8 mouse cellular contexts compared by ENCODE assay signal in the genomic region with DNA sequence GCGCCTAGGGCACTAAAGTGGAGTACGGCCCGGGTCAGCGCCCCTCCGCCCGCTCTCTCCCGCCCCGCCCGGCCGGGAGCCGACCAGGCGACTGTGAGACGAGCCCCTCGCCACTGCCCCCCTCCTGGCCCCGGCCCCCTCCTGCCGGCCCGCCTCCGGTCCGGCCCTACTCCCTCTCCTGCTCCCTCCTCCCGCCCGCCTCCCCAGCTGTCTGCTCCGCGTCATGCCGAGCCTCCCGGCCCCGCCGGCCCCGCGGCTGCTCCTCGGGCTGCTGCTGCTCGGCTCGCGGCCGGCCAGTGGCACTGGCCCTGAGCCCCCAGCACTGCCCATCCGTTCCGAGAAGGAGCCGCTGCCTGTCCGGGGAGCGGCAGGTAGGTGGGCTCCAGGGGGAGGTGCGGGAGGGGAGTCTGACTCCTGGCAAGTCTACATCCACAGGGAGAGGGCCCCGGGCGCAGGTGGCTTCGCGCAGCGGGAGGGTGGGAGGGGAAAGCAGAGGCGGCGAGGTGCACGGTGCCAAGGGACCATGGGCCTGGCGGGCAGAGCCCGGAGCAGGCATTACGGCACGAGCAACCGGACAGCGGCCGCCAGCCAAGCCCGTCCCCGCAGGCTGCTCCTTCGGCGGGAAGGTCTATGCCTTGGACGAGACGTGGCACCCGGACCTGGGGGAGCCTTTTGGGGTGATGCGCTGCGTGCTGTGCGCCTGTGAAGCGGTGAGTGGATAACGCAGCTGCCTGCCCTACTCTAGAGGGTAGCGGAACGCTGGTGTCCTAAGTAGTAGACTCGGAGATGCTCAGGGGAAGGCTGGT. TPM values are rescaled to one million over a fixed set of nuclear protein-coding genes. Genes with fewer than 3 reads are reported as not detected.
A peak's percentile ranks its signal among the peaks of the same experiment; 100 is the strongest.
DNase-seq lines count a peak whose midpoint lies in the region; ATAC-seq and TF ChIP-seq lines count a peak whose summit lies in the region.

A gene (plus strand): TSS at position 203 of the 806 bp plus-strand sequence.

- H3K79me2 ChIP-seq in C2C12 (ENCODE audit: control insufficient read depth, insufficient read depth): no peaks in the 10 kb centered on the region

- TF ChIP-seq CTCF in C2C12 (IDR thresholded peaks at IDR 0.05; ENCODE audit: control insufficient read depth, insufficient read depth, insufficient read length): no peak
- TF ChIP-seq CTCF in lung, embryonic 14.5 days (IDR thresholded peaks at IDR 0.05; ENCODE audit: low read depth): no peak

- peak within 1 kb of the TSS; percentile 14 for H3K4me3 ChIP-seq in C2C12 (ENCODE audit: insufficient read depth, poor library complexity, severe bottlenecking)
- peak within 1 kb of the TSS; percentile 68 for H3K4me3 ChIP-seq in embryonic facial prominence, embryonic 13.5 days
- H3K4me3 ChIP-seq in heart, embryonic 14.5 days (ENCODE audit: control insufficient read depth in 1 of 2, insufficient read depth in 1 of 2, low read depth in 1 of 2, low read length in 2 of 2): peak within 1 kb of the TSS; percentile 62 to 64
- peak within 1 kb of the TSS; percentile 59 for H3K4me3 ChIP-seq in lung, embryonic 14.5 days (ENCODE audit: low read depth, low read length)

- no peaks in the 10 kb centered on the region for H3K9me3 ChIP-seq in embryonic facial prominence, embryonic 13.5 days
- H3K9me3 ChIP-seq in heart, embryonic 14.5 days (ENCODE audit: control insufficient read depth, low read length): no peaks in the 10 kb centered on the region
- no peaks in the 10 kb centered on the region for H3K9me3 ChIP-seq in lung, embryonic 14.5 days (ENCODE audit: low read depth, low read length)

- peak; percentile 77 for ATAC-seq in embryonic facial prominence, embryonic 13.5 days (ENCODE audit: insufficient number of reproducible peaks, insufficient read depth, low FRiP score, low TSS enrichment, low read depth)
- peak; percentile 73 for ATAC-seq in heart, embryonic 14.5 days (ENCODE audit: insufficient number of reproducible peaks, insufficient read depth, low FRiP score, low read depth)
- peak; percentile 90 for ATAC-seq in lung, embryonic 14.5 days (ENCODE audit: insufficient read depth)

- H3K36me3 ChIP-seq in C2C12 (ENCODE audit: control insufficient read depth, insufficient read depth): no peaks in the 10 kb centered on the region
- H3K36me3 ChIP-seq in embryonic facial prominence, embryonic 13.5 days: no peaks in the 10 kb centered on the region
- no peaks in the 10 kb centered on the region for H3K36me3 ChIP-seq in heart, embryonic 14.5 days (ENCODE audit: control insufficient read depth, insufficient read depth, low read length)
- H3K36me3 ChIP-seq in lung, embryonic 14.5 days (ENCODE audit: insufficient read depth): no peaks in the 10 kb centered on the region

- peak within 1 kb of the TSS; percentile 84 for H3K27ac ChIP-seq in embryonic facial prominence, embryonic 13.5 days
- H3K27ac ChIP-seq in heart, embryonic 14.5 days (replicated peaks in 1 of 2; ENCODE audit: control insufficient read depth in 1 of 2, insufficient read depth in 1 of 2, low read depth in 2 of 2, low read length in 2 of 2): no peak within 1 kb of the TSS
- H3K27ac ChIP-seq in lung, embryonic 14.5 days (ENCODE audit: low read depth): peak within 1 kb of the TSS; percentile 73

- H3K79me3 ChIP-seq in C2C12 (ENCODE audit: low read depth): no peaks in the 10 kb centered on the region

- DNase-seq in adrenal gland, postnatal 14 days: peak; percentile 84
- DNase-seq in kidney, postnatal 14 days: peak; percentile 76
- DNase-seq in lung, embryonic 14.5 days: peak; percentile 77
- DNase-seq in retina, postnatal 1 day: peak; percentile 81
- no peak for DNase-seq in c-Kit-positive CD71-positive TER-119-positive erythroid progenitor cells, embryonic 14.5 days (ENCODE audit: low spot score)

- peak within 1 kb of the TSS; percentile 49 for H3ac ChIP-seq in C2C12 (ENCODE audit: control insufficient read depth, insufficient read length, low read depth)

- WGBS in embryonic facial prominence, embryonic 13.5 days: 1% methylated on average over 64 of the region's 70 CpGs
- WGBS in heart, embryonic 14.5 days: under 1% methylated on average over 70 of the region's 70 CpGs
- WGBS in lung, embryonic 14.5 days: under 1% methylated on average over 55 of the region's 70 CpGs

- peak within 1 kb of the TSS; percentile 88 for H3K9ac ChIP-seq in embryonic facial prominence, embryonic 13.5 days
- peak within 1 kb of the TSS; percentile 73 for H3K9ac ChIP-seq in heart, embryonic 14.5 days (ENCODE audit: low read length)
- H3K9ac ChIP-seq in lung, embryonic 14.5 days: peak within 1 kb of the TSS; percentile 74

- peaks cover 24% of the 10 kb centered on the region for H3K4me1 ChIP-seq in embryonic facial prominence, embryonic 13.5 days
- peaks cover 2 to 15% of the 10 kb centered on the region in 2 experiments; a peak in 3 of 4 replicates for H3K4me1 ChIP-seq in heart, embryonic 14.5 days (ENCODE audit: control insufficient read depth in 2 of 2, insufficient read depth in 2 of 2, low read length in 2 of 2)
- H3K4me1 ChIP-seq in lung, embryonic 14.5 days (ENCODE audit: insufficient read depth): no peaks in the 10 kb centered on the region

- H3K27me3 ChIP-seq in C2C12 (ENCODE audit: control insufficient read depth, insufficient read depth, insufficient read length): peaks cover 4% of the 10 kb centered on the region
- H3K27me3 ChIP-seq in embryonic facial prominence, embryonic 13.5 days: peaks cover 39% of the 10 kb centered on the region
- H3K27me3 ChIP-seq in heart, embryonic 14.5 days (ENCODE audit: control insufficient read depth, insufficient read depth, low read length): peaks cover 68% of the 10 kb centered on the region
- H3K27me3 ChIP-seq in lung, embryonic 14.5 days (ENCODE audit: insufficient read depth, low read length): peaks cover 31% of the 10 kb centered on the region

- peak within 1 kb of the TSS; percentile 98 for H3K4me2 ChIP-seq in embryonic facial prominence, embryonic 13.5 days
- H3K4me2 ChIP-seq in heart, embryonic 14.5 days (ENCODE audit: low read length): peak within 1 kb of the TSS; percentile 92
- peak within 1 kb of the TSS; percentile 97 for H3K4me2 ChIP-seq in lung, embryonic 14.5 days

TF ChIP-seq in C2C12, 6 proteins besides CTCF, POLR2A, EP300 and RAD21:
- TF ChIP-seq FOSL1 (IDR thresholded peaks at IDR 0.05; ENCODE audit: insufficient read depth, low read length, poor library complexity, severe bottlenecking): no peak
- no peak for TF ChIP-seq USF1 (IDR thresholded peaks at IDR 0.05; ENCODE audit: low read depth)
- no peak for TF ChIP-seq MYOG (IDR thresholded peaks at IDR 0.05; ENCODE audit: control insufficient read depth, extremely low read depth, insufficient read length)
- no peak for TF ChIP-seq CEBPB (IDR thresholded peaks at IDR 0.05; ENCODE audit: low read depth)
- TF ChIP-seq MYOD1 (IDR thresholded peaks at IDR 0.05; ENCODE audit: control insufficient read depth, insufficient read length, low read depth): no peak
- no peak for TF ChIP-seq MAX (IDR thresholded peaks at IDR 0.05)

RNA-seq across cellular contexts. Expression of the gene that starts here (rescaled TPM):
- polyA plus RNA-seq in C2C12 (2012; fragmentation: generic; extraction: Trizol): 0.63 TPM
- total RNA-seq in adrenal gland, postnatal 14 days (2021): 5.2 and 5.9 TPM in 2 replicates
- 3.4 and 4.5 TPM in 2 replicates for polyA plus RNA-seq in embryonic facial prominence, embryonic 13.5 days (2015; fragmentation: Nextera tagmentation; extraction: Ambion mirVana)
- polyA plus RNA-seq in heart, embryonic 14.5 days (2014; fragmentation: Nextera tagmentation; extraction: Ambion mirVana): 0.67 and 0.70 TPM in 2 replicates
- polyA plus RNA-seq in lung, embryonic 14.5 days (2014; fragmentation: Nextera tagmentation; extraction: Ambion mirVana): 3.4 and 4.8 TPM in 2 replicates

Comparison
In these comparisons a context has a peak if more than half of its experiments do, and no peak if none do; other contexts are left out.
1. Peak in ATAC-seq, H3K4me3 ChIP-seq, H3K9ac ChIP-seq and H3K4me2 ChIP-seq in heart, embryonic 14.5 days; RNA of the gene not detected or under 1 TPM.
2. H3K4me3 ChIP-seq: peak in every context shown above with its lines; median percentile 68 in embryonic facial prominence, embryonic 13.5 days; 63 in heart, embryonic 14.5 days; 59 in lung, embryonic 14.5 days; 14 in C2C12.
3. H3K27ac ChIP-seq: peak in embryonic facial prominence, embryonic 13.5 days (single experiment) and lung, embryonic 14.5 days (single experiment); none in heart, embryonic 14.5 days (0 of 2).
4. Peak in every context shown above with its lines, with median percentiles within 50 percentile points of each other: ATAC-seq, H3K4me2 ChIP-seq and H3K9ac ChIP-seq.